Mouse (Mus musculus) left cerebral cortex, postnatal 25 days (tissue): Measurements from ENCODE around the gene Loxl3. TPM values are rescaled to one million over a fixed set of nuclear protein-coding genes. Genes with fewer than 3 reads are reported as not detected.
A peak's percentile ranks its signal among the peaks of the same experiment; 100 is the strongest.

Source experiments
- DNase-seq, 2 experiments: peaks; one replicate each; pipeline ENCODE4 v3.0.0; 2022; ENCODE audit warnings: low spot score in 2 of 2, mixed read lengths in 1 of 2
- intact Hi-C: fragments of 180-260 bp; cut with DNase I; formaldehyde crosslinking; loops from one replicate; pipeline ENCODE4 v1.15.1; 2025
- total RNA-seq, 2 experiments: library from RNA; stranded (reverse); gene quantifications; 2 replicates each; pipeline ENCODE4 v1.2.3; 2021

Loxl3 gene
- total RNA-seq, 2 experiments from 2014 or later = 1.9 to 2.7 TPM

- no peak for DNase-seq
- intact Hi-C loops = no loop called here
These were observed 6.6 kb downstream of the Loxl3 start for GRCm38 (mm10) chr6:83040601-83041000.

GRCm38 (mm10) chr6:83043561-83043960 is 9.6 kb downstream of the Loxl3 start:
- no peak for DNase-seq
- intact Hi-C loops = no loop called here

GRCm38 (mm10) chr6:83043993-83044392 is 10.0 kb downstream of the Loxl3 start:
- intact Hi-C loops = no loop called here
- DNase-seq = no peak

GRCm38 (mm10) chr6:83044742-83045141 is 10.8 kb downstream of the Loxl3 start:
- intact Hi-C loops = no loop called here
- DNase-seq = no peak

- DNase-seq = no peak
- intact Hi-C loops = no loop called here
These were observed 15.4 kb downstream of the Loxl3 start for GRCm38 (mm10) chr6:83049367-83049766.

GRCm38 (mm10) chr6:83053136-83053960 is 19.4 kb downstream of the Loxl3 start:
- peak; percentile 40 to 49 for DNase-seq
- intact Hi-C loops = no loop called here

GRCm38 (mm10) chr6:83054074-83054851 is 20.3 kb downstream of the Loxl3 start, which contains the start of gene Aup1:
Gene Aup1 (plus strand): TSS chr6:83054521.
- intact Hi-C loops = loop anchor here (1.0 kb wide), 3 partner anchors 24 to 57 kb away; no protein-coding TSS in a partner anchor
- peak; percentile 99 for DNase-seq

- intact Hi-C loops = loop anchor here (1.0 kb wide), 3 partner anchors 23 to 58 kb away; no protein-coding TSS in a partner anchor
- no peak for DNase-seq
These were observed 21.0 kb downstream of the Loxl3 start, which contains the start of gene Htra2 for GRCm38 (mm10) chr6:83054871-83055431. Gene Htra2 (minus strand): TSS chr6:83055273.

- intact Hi-C loops = no loop called here
- DNase-seq = peak in 1 of 2 experiments; percentile 51
These were observed 23.8 kb downstream of the Loxl3 start, which contains the start of gene Dqx1 for GRCm38 (mm10) chr6:83057790-83058189. Gene Dqx1 (plus strand): TSS chr6:83057844.

GRCm38 (mm10) chr6:83058725-83059124 is 24.8 kb downstream of the Loxl3 start:
- intact Hi-C loops = no loop called here
- DNase-seq = no peak

- intact Hi-C loops = no loop called here
- no peak for DNase-seq
These were observed 32.0 kb downstream of the Loxl3 start for GRCm38 (mm10) chr6:83065995-83066394.

GRCm38 (mm10) chr6:83066441-83066840 is 32.5 kb downstream of the Loxl3 start:
- no peak for DNase-seq
- intact Hi-C loops = no loop called here

GRCm38 (mm10) chr6:83068221-83068620 is 34.2 kb downstream of the Loxl3 start:
- no peak for DNase-seq
- intact Hi-C loops = no loop called here

GRCm38 (mm10) chr6:83068706-83069487 is 34.9 kb downstream of the Loxl3 start:
- DNase-seq = no peak
- intact Hi-C loops = no loop called here

- no peak for DNase-seq
- intact Hi-C loops = loop anchor here (10.0 kb wide), 1 partner anchor 645 kb away; the partner anchor contains the start of gene Vax2
These were observed 35.7 kb downstream of the Loxl3 start for GRCm38 (mm10) chr6:83069488-83070246.

GRCm38 (mm10) chr6:83070247-83070310 is 36.1 kb downstream of the Loxl3 start, which contains the start of gene Tlx2:
Gene Tlx2 (minus strand): TSS chr6:83070293.
- intact Hi-C loops = loop anchor here (10.0 kb wide), 1 partner anchor 645 kb away; the partner anchor contains the start of gene Vax2
- no peak for DNase-seq

GRCm38 (mm10) chr6:83070311-83071219 is 36.6 kb downstream of the Loxl3 start:
- intact Hi-C loops = loop anchor here (10.0 kb wide), 1 partner anchor 644 kb away; the partner anchor contains the start of gene Vax2
- peak; percentile 22 to 24 for DNase-seq

- no peak for DNase-seq
- intact Hi-C loops = loop anchor here (10.0 kb wide), 1 partner anchor 644 kb away; the partner anchor contains the start of gene Vax2
These were observed 37.2 kb downstream of the Loxl3 start for GRCm38 (mm10) chr6:83071220-83071619.
